Mouse (Mus musculus) hindbrain, postnatal 0 days (tissue): ENCODE results near the gene Patl1. TPM values are rescaled to one million over a fixed set of nuclear protein-coding genes. Genes with fewer than 3 reads are reported as not detected.
"Not testable (repeated sequence)": the region's sequence is repeated elsewhere in the genome, so short reads cannot be mapped to it uniquely, and the experiment has no call there.

Experiments
- ATAC-seq: fragments of 200-750 bp; cut with Nextera tagmentation; 2 replicates; pipeline ENCODE4 v1.8.0; 2017; ENCODE audit warnings: mild to moderate bottlenecking, moderate TSS enrichment, moderate library complexity
- DNase-seq: peaks from one replicate; pipeline ENCODE4 v3.0.0-alpha.2; 2015; ENCODE audit warnings: low spot score
- H3K27ac ChIP-seq: fragments of 300-500 bp; sonication (generic); 2 replicates; pipeline ENCODE4 v1.5.1; 2014; ENCODE audit warnings: mild to moderate bottlenecking
- H3K27me3 ChIP-seq: fragments of 300-500 bp; sonication (generic); 2 replicates; pipeline ENCODE4 v1.6.1; 2014; ENCODE audit warnings: low read length, mixed read lengths; ENCODE audit not compliant: insufficient read depth
- H3K36me3 ChIP-seq: fragments of 300-500 bp; sonication (generic); 2 replicates; pipeline ENCODE4 v1.6.1; 2014; ENCODE audit warnings: low read length, mixed read lengths; ENCODE audit not compliant: insufficient read depth
- H3K4me1 ChIP-seq: fragments of 300-500 bp; sonication (generic); 2 replicates; pipeline ENCODE4 v1.6.1; 2014; ENCODE audit warnings: antibody characterized with exemption, low read length, mixed read lengths; ENCODE audit not compliant: insufficient read depth
- H3K4me2 ChIP-seq: fragments of 300-500 bp; sonication (generic); 2 replicates; pipeline ENCODE4 v1.6.1; 2014; ENCODE audit warnings: low read depth, mild to moderate bottlenecking, low read length, moderate library complexity, mixed read lengths
- H3K4me3 ChIP-seq: fragments of 300-500 bp; sonication (generic); 2 replicates; pipeline ENCODE4 v1.5.1; 2014; ENCODE audit warnings: low read length
- H3K9ac ChIP-seq: fragments of 300-500 bp; sonication (generic); replicated peaks from 2 replicates; pipeline ENCODE4 v1.6.1; 2014; ENCODE audit warnings: mild to moderate bottlenecking, low read length, moderate library complexity, mixed read lengths
- H3K9me3 ChIP-seq: fragments of 300-500 bp; sonication (generic); 2 replicates; pipeline ENCODE4 v1.6.1; 2016; ENCODE audit warnings: low read length, mixed read lengths
- CTCF ChIP-seq: IDR thresholded peaks from 2 replicates; pipeline ENCODE4 v1.5.1; 2016; ENCODE audit warnings: antibody characterized with exemption, control low read depth, low read depth
- WGBS: fragments of 180-500 bp; shearing (Covaris S2); extraction: QIAGEN DNeasy Blood & Tissue Kit; methylation state at CpG from one replicate; pipeline ENCODE4 v1.1.7; 2014; 5-methylcytosine and 5-hydroxymethylcytosine counted together
- polyA plus RNA-seq: library from polyadenylated mRNA; unstranded; fragments of >200 nt; fragmentation: Nextera tagmentation; extraction: Ambion mirVana; gene quantifications from 2 replicates; pipeline ENCODE4 v1.2.1, GENCODE M21; 2015
- total RNA-seq: library from RNA; depleted of rRNA; stranded (reverse); fragments of >200 nt; gene quantifications from 2 replicates; pipeline ENCODE4 v1.2.3, GENCODE M21; 2014; rRNA removed

Patl1 gene
- total RNA-seq = 11.1 and 12.3 TPM in 2 replicates
- 9.8 and 11.5 TPM in 2 replicates for polyA plus RNA-seq

- peak; percentile 3; the same call in 1 of the 2 replicates for TF ChIP-seq CTCF
- H3K4me3 ChIP-seq = peak within 1 kb of the TSS; percentile 84
- no peaks in the 10 kb centered on the region for H3K36me3 ChIP-seq
- DNase-seq (peak; percentile 99), ATAC-seq (peak; percentile 98)
- no peaks in the 10 kb centered on the region for H3K9me3 ChIP-seq
- H3K27me3 ChIP-seq = no peaks in the 10 kb centered on the region
- WGBS = under 1% methylated on average over 48 of the region's 53 CpGs
- peak within 1 kb of the TSS; percentile 90 for H3K27ac ChIP-seq
- peaks cover 8% of the 10 kb centered on the region; the same call in 1 of the 2 replicates for H3K4me1 ChIP-seq
- H3K9ac ChIP-seq = peak within 1 kb of the TSS; percentile 74
- H3K4me2 ChIP-seq = peak within 1 kb of the TSS; percentile 78
These were observed at the start of gene Patl1 for GRCm38 (mm10) chr19:11912037-11912532. Gene Patl1 (plus strand): TSS chr19:11912399.

- DNase-seq = no peak
- WGBS = 88% methylated on average over 2 of the region's 2 CpGs
- no peak for TF ChIP-seq CTCF
These were observed 44.4 kb upstream of the Patl1 start for GRCm38 (mm10) chr19:11867837-11868236.

GRCm38 (mm10) chr19:11875006-11875405, 37.2 kb upstream of the Patl1 start, which contains the start of gene Olfr1419:
Gene Olfr1419 (minus strand): TSS chr19:11875106.
- ATAC-seq = no peak

More at GRCm38 (mm10) chr19:11867837-11868236, 44.4 kb upstream of the Patl1 start:
- H3K4me2 ChIP-seq = no peak overlapping the region
- no peak overlapping the region for H3K9ac ChIP-seq
- H3K27ac ChIP-seq = no peak overlapping the region
- no peak overlapping the region for H3K4me3 ChIP-seq
- H3K4me1 ChIP-seq = no peaks in the 10 kb centered on the region
- H3K9me3 ChIP-seq = no peaks in the 10 kb centered on the region
- H3K27me3 ChIP-seq = no peaks in the 10 kb centered on the region
- H3K36me3 ChIP-seq = no peaks in the 10 kb centered on the region
- no peak for ATAC-seq

GRCm38 (mm10) chr19:11878404-11878803, 33.8 kb upstream of the Patl1 start:
- DNase-seq, H3K27ac ChIP-seq, ATAC-seq, H3K4me1 ChIP-seq, H3K36me3 ChIP-seq, H3K9me3 ChIP-seq, H3K9ac ChIP-seq, H3K4me2 ChIP-seq, H3K4me3 ChIP-seq, H3K27me3 ChIP-seq: not testable (repeated sequence)
- 70% methylated on average over 22 of the region's 22 CpGs for WGBS

More at GRCm38 (mm10) chr19:11875006-11875405, 37.2 kb upstream of the Patl1 start, which contains the start of gene Olfr1419:
- no peak for TF ChIP-seq CTCF
- Histone ChIP-seq H3K4me1 (no peaks in the 10 kb centered on the region), H3K4me3 (no peak within 1 kb of the TSS), H3K9ac (no peak within 1 kb of the TSS), H3K36me3 (no peaks in the 10 kb centered on the region), H3K27ac (no peak within 1 kb of the TSS), H3K9me3 (no peaks in the 10 kb centered on the region), H3K27me3 (no peaks in the 10 kb centered on the region), H3K4me2 (no peak within 1 kb of the TSS)
- 50% methylated on average over 1 of the region's 1 CpGs for WGBS
- no peak for DNase-seq

- no peaks in the 10 kb centered on the region for H3K4me1 ChIP-seq
- no peaks in the 10 kb centered on the region for H3K27me3 ChIP-seq
- TF ChIP-seq CTCF = no peak
- H3K36me3 ChIP-seq = no peaks in the 10 kb centered on the region
- H3K9ac ChIP-seq = no peak within 1 kb of the TSS
- no peak within 1 kb of the TSS for H3K27ac ChIP-seq
- no peak within 1 kb of the TSS for H3K4me2 ChIP-seq
- H3K4me3 ChIP-seq = no peak within 1 kb of the TSS
- no peaks in the 10 kb centered on the region for H3K9me3 ChIP-seq
- 44% methylated on average over 1 of the region's 1 CpGs for WGBS
- ATAC-seq (no peak), DNase-seq (no peak)
These were observed 25.9 kb upstream of the Patl1 start, which contains the start of gene Olfr1420 for GRCm38 (mm10) chr19:11886265-11886664. Gene Olfr1420 (plus strand): TSS chr19:11886565.

GRCm38 (mm10) chr19:11911021-11911420, 1.2 kb upstream of the Patl1 start:
- Histone ChIP-seq H3K4me3 (peak overlapping the region; percentile 84), H3K9me3 (no peaks in the 10 kb centered on the region), H3K4me1 (peaks cover 8% of the 10 kb centered on the region; the same call in 1 of the 2 replicates), H3K27me3 (no peaks in the 10 kb centered on the region), H3K36me3 (no peaks in the 10 kb centered on the region), H3K27ac (no peak overlapping the region), H3K4me2 (peak overlapping the region; percentile 78), H3K9ac (peak overlapping the region; percentile 74; the same call in 1 of the 2 replicates)
- WGBS = 95% methylated on average over 5 of the region's 5 CpGs
- no peak for ATAC-seq
- no peak for TF ChIP-seq CTCF
- no peak for DNase-seq

- DNase-seq = peak; percentile 37
- Histone ChIP-seq H3K9me3 (no peaks in the 10 kb centered on the region), H3K9ac (peak overlapping the region; percentile 74), H3K4me1 (peaks cover 8% of the 10 kb centered on the region; the same call in 1 of the 2 replicates), H3K27ac (peak overlapping the region; percentile 90), H3K4me3 (peak overlapping the region; percentile 84), H3K36me3 (no peaks in the 10 kb centered on the region), H3K4me2 (peak overlapping the region; percentile 78), H3K27me3 (no peaks in the 10 kb centered on the region)
- ATAC-seq = peak; percentile 36
- WGBS = 4% methylated on average over 17 of the region's 17 CpGs
- TF ChIP-seq CTCF = no peak
These were observed 596 bp upstream of the Patl1 start for GRCm38 (mm10) chr19:11911603-11912002.
